Mouse (Mus musculus) neural tube, embryonic 10.5 days (tissue): ENCODE data around the gene Hmcn1.

Source experiments
- DNase-seq: peaks from one replicate; pipeline ENCODE4 v3.0.0-alpha.2; 2017; ENCODE audit warnings: low spot score; ENCODE audit errors: extremely low spot score

Hmcn1 gene

DNA sequence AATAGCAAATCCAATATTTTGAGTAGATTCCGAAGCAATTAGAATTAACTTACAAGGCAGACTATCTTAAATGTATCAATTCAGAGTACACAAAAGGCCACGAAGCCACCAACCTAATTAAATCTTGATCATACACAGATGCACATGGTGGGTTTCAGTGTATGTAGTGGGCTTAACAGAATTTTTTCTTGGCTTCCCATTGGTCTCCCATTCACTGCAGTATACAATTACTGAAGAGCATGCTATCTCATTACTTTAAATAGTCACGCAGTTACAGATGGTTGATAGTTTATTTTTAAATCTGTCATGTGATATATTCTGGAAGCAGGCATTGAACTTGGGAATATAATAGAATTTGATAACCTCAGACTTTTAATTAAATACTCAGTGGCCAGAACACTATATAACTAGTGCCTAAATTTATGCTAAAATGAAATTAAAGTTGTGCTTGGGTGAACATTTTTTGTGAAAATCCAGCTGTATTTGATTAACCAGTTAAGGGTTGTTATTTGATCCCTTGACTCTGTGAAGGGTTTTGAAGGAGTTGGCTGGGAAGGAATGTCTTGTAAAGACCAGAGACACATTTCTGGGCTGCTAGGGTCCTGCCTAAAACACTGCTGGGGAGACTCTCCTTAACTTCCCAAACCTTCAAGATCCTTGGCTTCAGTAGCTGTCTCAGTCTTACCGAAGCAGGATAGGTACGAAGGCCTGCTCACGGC, 455.7 kb downstream of the Hmcn1 start:
- no peak for DNase-seq

DNA sequence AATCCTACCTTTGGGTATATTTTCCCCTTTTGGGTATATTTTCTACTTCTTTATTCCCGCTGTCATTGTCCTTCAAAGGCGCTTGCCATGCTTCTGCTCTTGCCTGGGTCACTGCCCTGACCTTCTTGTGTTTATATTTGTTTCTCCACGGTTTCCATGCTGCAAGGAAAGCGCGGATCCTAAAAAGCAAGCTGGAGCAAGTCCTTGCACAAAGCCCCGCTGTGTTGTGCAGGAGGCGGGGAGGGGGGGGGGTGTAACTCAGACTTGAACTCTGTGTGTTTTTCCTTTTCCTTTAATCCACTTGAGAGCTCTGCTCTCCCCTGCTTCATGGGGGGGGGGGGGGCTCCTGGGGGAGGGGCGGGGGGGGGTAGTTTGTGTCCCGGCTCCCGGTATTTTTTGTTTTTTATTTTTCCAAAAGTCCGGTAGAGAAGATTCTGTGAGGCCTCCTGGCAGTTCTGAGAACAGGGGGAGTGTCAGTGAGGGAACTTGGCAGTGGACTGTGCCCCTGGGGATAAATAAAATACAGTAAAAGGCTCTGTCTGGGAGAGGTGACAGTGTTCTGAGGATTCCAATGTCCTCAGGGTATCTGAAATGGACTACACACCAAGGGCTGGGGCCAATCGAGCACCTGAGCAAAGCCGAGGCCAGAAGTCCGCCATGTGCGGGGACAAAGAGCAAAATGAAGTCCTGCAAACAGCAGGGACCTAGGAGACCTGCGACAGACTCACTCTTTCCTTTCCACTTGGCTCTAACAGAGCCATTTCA, 457.3 kb downstream of the Hmcn1 start:
- DNase-seq, result peak; percentile 57

DNA sequence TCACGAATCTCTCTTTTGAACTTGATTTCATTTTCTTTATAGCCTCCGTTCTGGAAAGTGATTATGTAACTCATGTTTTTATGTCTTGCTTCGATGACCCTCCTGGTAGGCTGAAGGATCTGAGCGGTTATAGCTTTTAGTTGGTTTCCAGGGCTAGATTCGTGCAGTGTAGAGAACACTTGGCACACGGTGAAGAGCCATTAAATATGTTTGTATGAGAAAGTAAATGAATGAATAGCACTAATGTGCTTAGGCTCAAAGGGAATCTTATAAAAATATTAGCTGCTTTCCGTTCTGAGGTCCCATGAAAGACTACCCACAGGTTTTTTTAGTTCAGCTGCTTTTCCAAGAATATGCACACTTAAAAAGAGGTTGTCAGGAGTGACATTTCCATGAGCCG, 458.6 kb downstream of the Hmcn1 start:
- no peak for DNase-seq

DNA sequence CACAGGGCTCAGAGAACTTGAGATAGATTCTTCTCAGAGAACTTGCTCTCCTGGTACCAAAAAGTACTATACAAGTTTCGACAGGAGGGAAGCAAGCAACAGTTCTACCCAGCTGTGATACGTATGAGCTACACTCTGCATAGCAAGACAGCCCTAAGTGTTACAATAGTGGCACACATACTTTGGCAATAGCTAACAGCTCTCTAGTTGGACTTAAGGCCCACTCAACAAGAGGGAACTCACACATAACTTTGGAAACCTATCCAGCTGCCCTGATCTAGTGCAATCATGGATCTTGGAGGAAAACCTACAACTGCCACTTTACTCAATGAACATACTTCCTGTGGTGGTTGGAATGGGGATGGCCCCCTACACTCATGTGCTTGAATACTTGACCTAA, 480.2 kb downstream of the Hmcn1 start:
- DNase-seq, result no peak
